Mouse (Mus musculus) T-cell, adult 66 days (primary cell): Measurements from ENCODE around the gene 4930548H24Rik. TPM values are rescaled to one million over a fixed set of nuclear protein-coding genes. Genes with fewer than 3 reads are reported as not detected.

Experiments used
- total RNA-seq, 2 experiments: library from RNA; stranded (reverse); gene quantifications; 3 replicates in 1 of 2; 4 replicates in 1 of 2; pipeline ENCODE4 v1.2.4; 2023

Gene 4930548H24Rik
- 1 to 10 TPM; 3.2 to 3.4 TPM for total RNA-seq

DNA sequence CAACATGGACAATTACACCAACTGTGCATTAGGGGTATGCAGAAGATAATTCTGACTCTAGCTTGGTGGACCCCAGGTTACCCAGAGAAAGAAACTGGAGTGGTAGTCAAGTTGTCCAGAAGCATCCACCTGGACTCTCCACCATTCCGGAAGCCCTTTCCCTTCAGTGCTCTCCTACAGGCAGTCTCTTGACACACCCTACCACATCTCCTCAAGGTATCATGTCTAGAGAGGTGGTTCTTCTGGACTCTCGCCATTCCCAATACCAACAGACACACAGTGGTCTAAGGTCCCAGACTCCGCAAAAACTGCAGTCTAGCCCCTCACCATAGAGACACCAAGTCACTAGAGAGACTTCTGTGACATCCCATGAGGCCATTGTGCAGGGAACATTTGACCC, at the start of gene 4930548H24Rik:
4930548H24Rik (plus strand) TSS at position 301 of the 400 bp plus-strand sequence.

DNA sequence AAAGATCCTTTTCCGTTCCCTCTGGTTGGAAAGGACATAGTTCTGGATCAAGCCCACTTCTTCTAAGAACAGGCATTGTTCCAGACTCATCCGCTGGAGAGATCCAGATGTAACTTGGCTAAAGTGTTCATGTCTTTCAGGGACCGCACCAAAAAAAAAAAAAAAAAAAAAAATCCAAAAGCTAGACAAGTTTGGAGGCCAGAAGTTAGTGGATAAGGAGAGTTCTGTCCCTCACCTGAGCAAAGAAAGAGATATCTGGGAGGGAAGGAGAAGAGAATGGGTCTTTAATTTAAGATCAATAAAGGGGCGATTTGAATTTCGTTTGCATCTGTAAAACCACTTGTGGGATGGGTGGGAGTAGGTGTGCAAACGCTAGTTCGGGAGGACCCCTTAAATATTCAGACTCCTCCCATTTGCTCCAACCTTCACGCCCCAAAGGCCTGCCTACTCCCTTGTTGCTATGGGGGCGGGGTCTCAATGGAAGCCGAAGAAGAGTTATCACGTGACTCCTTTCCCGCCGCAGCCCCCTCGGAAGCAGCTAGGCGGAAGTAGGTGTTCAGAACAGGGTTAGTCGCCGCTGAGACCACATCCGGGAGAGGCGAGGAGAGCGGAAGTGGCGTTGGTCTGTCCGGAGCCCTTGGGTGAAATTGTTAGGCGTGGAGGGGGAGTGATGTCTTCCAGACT, 33.5 kb upstream of the 4930548H24Rik start, which contains the start of gene Zfp512:
Zfp512 (plus strand) TSS at position 554 of the 684 bp plus-strand sequence.

DNA sequence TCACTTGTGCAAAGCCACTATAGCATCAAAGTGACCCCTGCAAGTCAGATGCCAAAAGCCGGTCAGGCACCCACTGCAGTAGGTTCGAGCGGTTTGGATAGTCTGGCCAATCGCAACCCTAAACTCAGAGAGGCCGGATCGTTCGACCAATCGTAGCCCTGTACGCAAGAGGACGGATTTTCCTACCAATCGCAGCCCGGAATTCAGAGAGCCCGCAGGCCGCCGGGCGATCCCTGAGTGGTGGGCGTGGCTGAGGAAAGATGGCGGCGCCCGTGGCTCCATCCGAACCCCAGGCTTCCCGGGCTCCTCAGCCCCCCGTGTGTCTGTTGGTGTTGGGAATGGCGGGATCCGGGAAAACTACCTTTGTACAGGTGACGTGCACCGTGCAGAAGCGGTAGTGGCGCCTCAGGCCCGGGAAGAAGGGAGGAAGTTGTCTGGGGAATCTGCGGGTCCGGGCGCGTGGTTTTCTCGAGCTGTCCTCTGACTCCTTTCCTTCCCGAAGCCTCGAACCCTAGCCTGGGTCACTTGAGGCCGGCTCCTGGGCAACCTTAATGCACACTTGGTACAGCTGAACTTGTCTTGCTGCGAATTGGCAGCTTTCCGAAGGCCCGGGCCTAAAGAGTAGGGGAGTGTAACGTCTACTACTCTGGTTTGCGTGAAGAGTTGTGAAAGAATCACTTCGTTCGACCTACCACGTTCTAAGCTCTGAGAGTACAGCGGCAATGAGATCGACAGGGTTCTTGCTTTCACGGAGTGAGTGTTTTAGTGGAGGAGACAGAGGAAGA, 9.2 kb downstream of the 4930548H24Rik start, which contains the start of gene Gpn1:
Gpn1 (plus strand) TSS at position 229 of the 785 bp plus-strand sequence.

DNA sequence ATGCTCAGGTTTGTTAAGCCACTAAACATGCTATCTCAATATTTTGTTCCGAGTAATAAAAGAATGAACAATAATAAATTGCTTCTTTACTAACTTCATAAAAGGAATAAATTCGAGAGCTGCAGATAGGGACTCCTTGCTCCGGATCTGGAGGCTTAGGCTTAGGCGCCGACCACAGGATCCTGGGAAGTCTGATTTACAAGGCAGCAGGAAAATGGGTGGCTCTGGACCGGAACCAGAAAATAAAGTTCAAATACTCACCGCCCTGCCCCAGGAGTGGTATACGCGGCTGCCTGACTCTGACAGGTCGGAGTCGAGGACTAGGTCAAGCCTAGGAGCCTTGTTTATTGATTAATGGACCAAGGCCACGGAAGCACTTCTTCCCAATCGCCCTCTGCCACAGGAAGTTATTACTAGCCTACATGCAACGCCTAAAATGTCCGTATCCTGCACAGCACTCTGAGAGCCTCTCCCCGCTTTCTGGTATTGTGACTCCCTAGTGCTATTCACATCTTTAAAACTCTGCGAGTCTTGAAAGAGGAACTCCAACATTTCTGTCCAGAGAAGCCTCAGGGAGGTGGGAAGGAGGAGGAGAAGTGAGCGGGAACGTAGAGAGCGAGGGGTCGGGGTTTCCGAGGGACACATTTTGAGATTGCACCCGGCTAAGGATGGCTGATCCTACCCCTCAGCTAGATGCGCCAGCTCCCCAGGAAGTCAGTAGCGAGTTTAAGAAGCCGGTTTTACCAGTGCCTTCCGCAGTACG, 41.0 kb downstream of the 4930548H24Rik start, which contains the start of gene Slc4a1ap:
Slc4a1ap (plus strand) TSS at position 642 of the 763 bp plus-strand sequence.

DNA sequence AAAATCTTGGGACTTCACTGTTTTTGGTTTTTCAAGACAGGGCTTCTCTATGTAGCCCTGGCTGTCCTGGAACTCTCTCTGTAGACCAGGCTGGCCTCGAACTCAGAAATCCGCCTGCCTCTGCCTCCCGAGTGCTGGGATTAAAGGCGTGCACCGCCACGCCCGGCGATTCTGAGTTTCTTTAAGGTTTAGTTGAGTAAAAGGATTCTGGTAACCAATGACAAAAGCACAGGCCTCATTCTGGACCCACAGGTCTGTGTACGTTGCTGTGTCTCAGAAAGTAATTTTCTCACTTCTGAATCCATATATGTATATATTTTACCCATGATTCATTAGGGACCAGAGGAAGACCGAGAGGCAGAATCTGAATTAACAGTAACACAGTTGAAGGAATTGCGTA, 42.2 kb downstream of the 4930548H24Rik start, which contains the start of gene Supt7l:
Supt7l (minus strand) TSS at position 101 of the 400 bp plus-strand sequence.

Other genes with a start within 250 kb of the 4930548H24Rik start
- gene Nrbp1, start 244.9 kb upstream of the 4930548H24Rik start, total RNA-seq, result 100 to 1,000 TPM; 162 to 163 TPM
- not detected for gene Gm9970, start 244.5 kb upstream of the 4930548H24Rik start, total RNA-seq
- 10 to 100 TPM; 17.3 to 30.1 TPM for gene Krtcap3, start 234.0 kb upstream of the 4930548H24Rik start, total RNA-seq
- gene Ift172, start 194.6 kb upstream of the 4930548H24Rik start, total RNA-seq, result 10 to 100 TPM; 14.2 to 18.8 TPM
- not detected for gene Fndc4, start 189.7 kb upstream of the 4930548H24Rik start, total RNA-seq
- not detected for gene Gckr, start 188.3 kb upstream of the 4930548H24Rik start, total RNA-seq
- 10 to 100 TPM; 38.2 to 40.7 TPM for gene Zfp512, start 33.3 kb upstream of the 4930548H24Rik start, total RNA-seq
- gene Gpn1, start 9.0 kb downstream of the 4930548H24Rik start, total RNA-seq, result 10 to 100 TPM; 50.6 TPM
- 10 to 100 TPM; 70.4 to 77.8 TPM for gene Slc4a1ap, start 41.3 kb downstream of the 4930548H24Rik start, total RNA-seq
- gene Supt7l, start 42.1 kb downstream of the 4930548H24Rik start, total RNA-seq, result 10 to 100 TPM; 25.0 to 26.2 TPM
- gene Mrpl33, start 111.2 kb downstream of the 4930548H24Rik start, total RNA-seq, result 100 to 1,000 TPM; 143 to 152 TPM
- gene Rbks, start 211.9 kb downstream of the 4930548H24Rik start, total RNA-seq, result 10 to 100 TPM in 1 of 2 experiments, 1 to 10 TPM in 1; 9.3 to 14.0 TPM
- 10 to 100 TPM; 37.6 to 51.4 TPM for gene Babam2, start 211.9 kb downstream of the 4930548H24Rik start, total RNA-seq